ENCODE assay signal across 10 mouse cellular contexts in genomic region chr7:73941640-73942039, GRCm38 (mm10).
DNase-seq lines count a peak whose midpoint lies in the region; ATAC-seq and TF ChIP-seq lines count a peak whose summit lies in the region.
"Had no signal": no experiment of that assay in that cellular context is flagged by ENCODE, and none has a peak within 500 bp of the region (broad histone marks: within the 10 kb centered on the region; RNA-seq: fewer than 3 reads in every experiment).

No protein-coding gene starts in this region.

- peaks cover 16% of the 10 kb centered on the region for H3K36me3 ChIP-seq in hindbrain, embryonic 16.5 days (ENCODE audit: control insufficient read depth, insufficient read depth, low read length)

- H3K4me2 ChIP-seq in hindbrain, embryonic 16.5 days (ENCODE audit: low read length): no peak overlapping the region

- TF ChIP-seq CTCF in layer of hippocampus, adult 2 months (conservative IDR thresholded peaks at IDR 0.05): no peak

- H3K27ac ChIP-seq in hindbrain, embryonic 16.5 days (ENCODE audit: low read depth, low read length): peak overlapping the region; percentile 52; the same call in 1 of the 2 replicates
- no peak overlapping the region for H3K27ac ChIP-seq in layer of hippocampus, adult 2 months

- WGBS in hindbrain, embryonic 16.5 days: 27% methylated on average over 4 of the region's 4 CpGs

- no peak overlapping the region for H3K4me3 ChIP-seq in hindbrain, embryonic 16.5 days (ENCODE audit: low read length)
- no peak overlapping the region for H3K4me3 ChIP-seq in layer of hippocampus, adult 2 months
- H3K4me3 ChIP-seq: erythroblast, embryonic 14.5 days; megakaryocyte, embryonic 14.5 days had no signal

- H3K9me3 ChIP-seq in hindbrain, embryonic 16.5 days (ENCODE audit: control insufficient read depth, low read length): no peaks in the 10 kb centered on the region
- H3K9me3 ChIP-seq: megakaryocyte, embryonic 14.5 days had no signal

- peaks cover 17% of the 10 kb centered on the region for H3K4me1 ChIP-seq in hindbrain, embryonic 16.5 days (ENCODE audit: control insufficient read depth, insufficient read depth, low read depth, low read length)
- H3K4me1 ChIP-seq: megakaryocyte, embryonic 14.5 days had no signal

- no peak for ATAC-seq in hindbrain, embryonic 16.5 days

- H3K27me3 ChIP-seq in hindbrain, embryonic 16.5 days (replicated peaks; ENCODE audit: control insufficient read depth, insufficient read depth, low read length): no peaks in the 10 kb centered on the region
- H3K27me3 ChIP-seq: megakaryocyte, embryonic 14.5 days had no signal

- H3K9ac ChIP-seq in hindbrain, embryonic 16.5 days (ENCODE audit: low read depth, low read length): no peak overlapping the region

- DNase-seq in layer of hippocampus, adult 11-12 months (ENCODE audit: low spot score): peak; percentile 16
- DNase-seq in layer of hippocampus, postnatal 36 days: no peak
- DNase-seq in brain, embryonic 18.5 days (ENCODE audit: low read depth, low spot score): peak; percentile 22
- peak; percentile 46 for DNase-seq in lung, postnatal 14 days
- no peak for DNase-seq in frontal cortex, postnatal 36 days (ENCODE audit: low spot score in 2 of 2)
- no peak for DNase-seq in layer of hippocampus, adult 2 months (ENCODE audit: low spot score in 2 of 2)
- DNase-seq in right cerebral cortex, postnatal 36 days (ENCODE audit: low spot score in 2 of 2): no peak

Comparison
In these comparisons a context has a peak if more than half of its experiments do, and no peak if none do; other contexts are left out.
1. DNase-seq: peak in layer of hippocampus, adult 11-12 months (single experiment), brain, embryonic 18.5 days (single experiment) and lung, postnatal 14 days (single experiment); none in layer of hippocampus, postnatal 36 days (0 of 2), frontal cortex, postnatal 36 days (0 of 2), layer of hippocampus, adult 2 months (0 of 2) and right cerebral cortex, postnatal 36 days (0 of 2).